Mouse (Mus musculus) spleen, postnatal 36 days (tissue): ENCODE measurements around the gene Sec22b.

Experiments used
- DNase-seq, 2 experiments: peaks; one replicate each; pipeline ENCODE4 v3.0.0; 2022; ENCODE audit warnings: low spot score in 2 of 2, mixed read lengths in 1 of 2

Gene Sec22b

DNA sequence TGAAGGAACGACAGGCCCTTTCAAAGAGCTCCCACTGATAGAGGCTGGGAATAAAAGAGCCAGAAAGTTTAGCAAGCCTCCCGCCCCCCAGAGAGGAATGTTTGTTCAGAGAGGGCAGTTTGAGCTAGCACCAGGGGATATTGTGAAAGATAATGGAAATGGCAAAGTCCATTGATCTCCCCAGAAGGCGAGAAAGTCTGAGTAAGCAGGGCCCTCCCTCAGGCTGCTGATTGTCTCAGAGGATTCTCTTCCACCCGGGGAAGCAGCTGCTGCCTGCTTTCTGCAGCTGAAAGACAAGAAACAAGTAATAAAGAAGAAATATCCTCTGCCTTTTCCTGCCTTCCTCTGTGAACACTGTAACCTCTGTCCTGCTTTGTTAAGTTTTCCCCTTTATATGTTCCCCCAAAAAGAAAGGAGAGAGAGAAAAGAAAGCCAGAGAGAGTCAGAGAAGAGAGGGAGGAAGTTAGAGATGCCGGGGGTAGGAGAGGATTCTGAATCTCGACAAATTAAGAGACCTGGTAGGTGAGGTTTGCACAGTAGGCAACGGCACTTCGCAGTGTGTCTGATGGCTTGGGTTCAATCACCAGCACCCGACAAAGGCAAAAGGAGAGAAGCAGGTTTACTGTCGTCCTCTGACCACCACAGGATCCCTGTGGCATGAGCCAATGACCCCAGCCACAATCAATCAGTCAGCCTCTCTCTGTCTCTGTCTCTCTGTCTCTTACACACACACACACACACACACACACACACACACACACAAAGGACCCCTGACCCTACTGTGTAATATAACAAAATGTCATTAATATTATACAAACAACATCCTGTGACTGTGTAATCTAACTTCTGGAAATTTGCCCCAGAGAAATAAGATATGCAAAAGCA, 38.9 kb downstream of the Sec22b start:
- no peak for DNase-seq

DNA sequence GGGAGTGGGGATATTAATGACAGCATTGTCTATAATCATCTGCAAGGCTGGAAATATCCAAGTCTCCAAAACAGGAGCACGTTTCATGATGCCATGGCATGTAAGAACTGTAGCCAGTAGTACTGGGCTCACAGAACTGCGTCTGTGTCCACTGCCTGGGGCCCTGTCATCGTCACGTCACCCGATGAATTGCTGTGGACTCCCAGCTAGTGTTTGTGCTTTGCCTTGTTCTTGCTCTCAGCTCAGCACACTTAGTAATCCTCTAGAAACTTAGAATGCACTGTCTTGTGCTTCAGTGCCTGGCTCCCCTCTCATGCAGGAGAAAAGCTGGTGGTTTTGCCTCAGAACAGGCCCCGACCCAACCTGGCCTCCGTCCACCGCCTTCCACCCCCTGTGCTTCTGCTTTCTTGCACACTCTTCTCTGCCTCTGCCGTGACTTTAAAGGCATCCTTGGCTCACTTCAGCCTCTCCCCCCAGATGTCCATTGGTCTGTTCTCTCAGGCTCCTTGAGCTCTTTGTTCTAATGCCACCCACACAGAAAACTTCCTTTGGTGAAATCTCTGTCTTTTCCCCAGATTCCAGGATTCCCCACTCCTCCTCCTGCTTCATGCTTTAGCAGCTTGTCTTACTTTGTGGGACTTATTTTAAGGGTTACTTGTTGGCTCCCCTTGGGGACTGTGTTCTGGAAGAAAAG, 39.7 kb downstream of the Sec22b start:
- no peak for DNase-seq

DNA sequence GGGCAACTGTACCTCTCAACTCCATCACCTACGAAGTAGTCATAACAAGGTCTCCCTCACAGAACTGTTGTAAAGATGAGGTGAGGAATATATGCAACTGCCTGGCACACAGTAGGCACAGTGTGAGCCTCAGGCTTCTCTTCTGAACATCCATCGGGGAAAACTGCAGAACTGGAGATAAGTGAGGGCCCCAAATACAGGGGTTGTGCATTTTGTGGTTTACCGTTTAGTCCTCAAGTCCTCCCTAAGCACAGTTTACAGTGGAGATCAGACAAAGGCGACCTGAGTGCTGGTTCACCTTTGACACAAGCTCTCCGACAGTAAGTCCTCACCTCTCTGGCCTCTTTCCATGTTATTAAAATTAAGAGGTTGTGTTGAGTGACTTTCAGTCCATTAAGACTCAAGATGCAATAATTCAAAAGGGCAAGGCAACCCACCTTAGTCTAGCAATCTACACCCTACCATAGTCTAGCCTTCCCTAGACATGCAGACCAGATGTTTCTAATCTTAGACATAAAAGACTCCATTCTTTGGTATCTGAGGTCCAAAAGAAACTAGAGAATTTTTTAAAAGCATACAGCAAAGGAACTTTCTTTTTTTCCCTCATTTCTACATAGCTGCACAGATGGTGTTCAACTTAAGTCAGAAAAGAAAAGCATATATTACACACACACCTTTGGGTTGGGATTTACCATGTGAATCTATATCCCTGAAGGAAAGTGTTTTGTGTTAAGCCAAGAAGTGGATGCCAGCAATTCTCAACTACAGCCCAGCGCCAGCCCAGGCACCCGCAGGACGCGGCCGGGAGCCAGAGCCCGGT, 40.7 kb downstream of the Sec22b start:
- no peak for DNase-seq

DNA sequence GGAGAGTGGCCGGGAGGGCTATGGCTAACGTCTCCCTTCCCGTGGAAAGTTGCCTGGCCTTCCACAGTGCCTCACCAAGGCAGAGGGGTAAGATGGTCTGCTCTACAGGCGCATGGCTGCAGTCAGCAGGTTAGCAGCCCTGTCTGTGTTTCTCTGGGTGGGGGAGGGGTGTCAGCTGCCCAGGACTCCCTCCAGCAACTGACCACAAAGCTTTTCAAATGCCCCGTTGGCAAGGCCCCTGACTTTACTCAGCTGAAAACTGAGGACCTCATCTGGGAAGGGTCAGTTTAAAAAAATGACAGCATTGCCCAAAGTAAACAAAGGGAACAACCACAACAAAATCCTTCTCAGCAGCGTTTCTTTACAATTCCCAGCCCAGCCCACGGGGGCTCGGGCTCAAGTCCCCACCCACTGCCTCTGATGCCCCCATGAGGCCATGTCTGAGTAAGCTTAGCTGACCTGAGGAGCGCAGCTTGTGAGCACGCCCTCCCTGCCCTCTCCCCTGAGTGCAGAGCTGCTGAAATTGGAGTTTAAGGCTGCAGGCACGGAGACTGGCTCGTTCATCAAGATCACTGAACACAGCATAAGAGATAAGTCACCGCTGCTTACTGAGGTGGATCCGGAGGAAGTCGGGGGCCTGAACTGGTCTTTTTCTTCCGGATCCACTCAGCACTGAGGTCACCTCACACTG, 41.4 kb downstream of the Sec22b start:
- peak in 1 of 2 experiments; percentile 26 for DNase-seq

DNA sequence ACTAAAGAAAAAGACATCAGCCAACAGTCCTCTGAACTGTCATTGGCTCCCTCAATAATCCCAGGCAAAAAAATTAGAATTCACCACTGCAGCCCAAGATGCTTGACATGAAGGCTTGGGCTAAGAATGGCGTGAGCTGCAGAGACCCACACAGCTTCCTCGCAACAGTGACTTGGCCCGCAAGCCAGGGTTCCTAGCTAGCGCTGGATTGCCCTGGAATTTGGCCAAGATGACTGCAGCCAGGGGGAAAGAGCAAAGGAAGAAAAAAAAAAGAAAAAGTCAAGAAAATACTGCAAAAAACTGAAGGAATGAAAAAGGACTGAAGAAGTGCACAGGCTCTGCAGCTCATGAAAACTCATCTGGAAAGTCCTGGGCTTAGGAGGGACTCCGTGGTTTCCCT, 43.5 kb downstream of the Sec22b start:
- DNase-seq: no peak

DNA sequence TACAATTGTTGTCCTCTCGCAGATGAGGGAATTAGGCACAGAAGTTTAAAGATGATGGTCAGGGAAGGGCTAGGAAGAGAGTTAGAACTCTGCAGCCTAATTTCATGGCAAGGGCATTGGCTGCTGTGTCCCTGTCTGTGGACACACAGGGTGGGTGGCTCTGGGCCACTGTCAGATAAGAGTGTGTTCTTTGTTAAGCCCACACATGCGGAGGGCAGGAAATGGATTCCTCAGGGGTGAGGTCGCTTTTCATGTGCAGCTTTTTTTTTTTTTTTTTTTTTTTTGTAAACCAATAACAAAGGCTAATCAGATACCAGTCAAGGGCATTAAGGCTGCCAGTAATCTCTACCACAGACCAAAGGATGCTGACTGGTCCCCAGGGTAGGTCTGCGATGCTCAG, 45.4 kb downstream of the Sec22b start:
- no peak for DNase-seq

DNA sequence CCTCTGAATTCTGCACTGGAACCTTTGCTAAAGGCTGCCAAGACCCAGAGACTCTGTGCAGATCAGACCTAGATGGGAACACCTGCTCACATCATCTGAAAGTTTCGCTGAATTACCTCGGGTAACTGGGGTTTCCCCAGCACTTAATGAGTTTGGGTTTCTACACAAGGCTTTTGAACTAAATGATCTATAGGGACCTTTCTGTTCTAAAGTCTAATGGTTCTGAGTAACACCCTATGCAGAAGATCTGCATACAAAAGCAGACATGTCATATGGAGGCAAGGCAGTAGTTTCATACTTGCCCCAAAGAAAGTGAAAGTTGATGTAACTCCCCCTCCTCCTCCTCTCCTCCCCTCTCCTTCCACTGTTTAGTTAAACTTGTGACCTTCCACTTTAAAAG, 47.5 kb downstream of the Sec22b start:
- peak in 1 of 2 experiments; percentile 28 for DNase-seq

DNA sequence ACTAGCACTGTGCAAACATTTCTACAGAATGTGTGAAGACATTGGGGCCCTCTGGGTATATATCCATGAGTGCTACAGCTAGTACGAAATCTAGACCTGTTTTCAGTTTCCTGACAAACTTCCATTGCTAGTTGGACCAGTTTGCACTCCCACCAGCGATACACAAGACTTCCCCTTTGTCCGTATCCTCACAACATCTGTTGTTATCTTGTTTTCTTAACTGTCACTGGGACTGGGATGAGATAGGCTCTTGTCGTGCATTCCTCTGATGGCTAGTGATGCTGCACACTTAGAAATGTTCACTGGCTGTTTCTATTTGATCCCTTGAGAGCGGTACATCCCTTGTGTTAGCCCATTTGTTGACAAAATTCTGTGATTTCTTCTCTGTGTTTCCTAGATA, 49.0 kb downstream of the Sec22b start:
- DNase-seq: no peak

DNA sequence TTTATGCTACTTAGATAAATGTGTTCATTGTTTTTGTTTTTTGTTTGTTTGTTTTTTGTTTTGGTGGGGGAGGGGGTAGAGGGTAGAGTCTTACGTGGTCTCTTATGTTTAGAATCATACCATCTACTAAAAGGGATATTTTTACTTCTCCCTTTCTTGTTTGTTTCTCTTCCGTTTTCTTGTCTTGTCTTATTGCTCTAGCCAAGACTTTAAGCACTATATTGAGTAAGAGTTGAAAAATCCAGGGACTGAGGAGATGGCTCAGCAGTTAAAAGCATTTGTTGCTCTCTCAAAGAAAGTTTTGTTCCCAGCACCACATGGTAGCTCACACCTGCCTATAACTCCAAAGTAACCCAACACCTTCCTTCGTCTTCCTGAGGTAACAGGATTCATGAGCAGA, 50.1 kb downstream of the Sec22b start:
- no peak for DNase-seq

DNA sequence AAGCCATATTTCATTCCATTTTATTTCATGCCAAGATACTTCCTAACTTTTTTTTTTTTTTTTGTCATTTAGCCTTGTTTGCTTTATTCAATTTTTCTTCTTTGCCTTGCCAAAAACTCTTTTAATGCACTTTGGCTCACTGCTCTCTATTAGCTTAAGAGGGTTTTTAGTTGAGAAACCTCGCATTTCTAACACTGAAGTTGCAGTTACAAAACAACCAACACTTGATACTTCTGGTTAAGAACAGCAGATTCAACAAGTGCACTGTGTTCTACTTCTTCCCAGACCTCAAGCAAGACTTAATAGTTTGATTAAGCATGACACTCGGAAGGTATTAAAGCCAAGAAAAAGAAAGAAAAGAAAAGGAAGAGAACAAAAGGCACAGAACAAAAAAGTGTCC, 52.2 kb downstream of the Sec22b start:
- no peak for DNase-seq

DNA sequence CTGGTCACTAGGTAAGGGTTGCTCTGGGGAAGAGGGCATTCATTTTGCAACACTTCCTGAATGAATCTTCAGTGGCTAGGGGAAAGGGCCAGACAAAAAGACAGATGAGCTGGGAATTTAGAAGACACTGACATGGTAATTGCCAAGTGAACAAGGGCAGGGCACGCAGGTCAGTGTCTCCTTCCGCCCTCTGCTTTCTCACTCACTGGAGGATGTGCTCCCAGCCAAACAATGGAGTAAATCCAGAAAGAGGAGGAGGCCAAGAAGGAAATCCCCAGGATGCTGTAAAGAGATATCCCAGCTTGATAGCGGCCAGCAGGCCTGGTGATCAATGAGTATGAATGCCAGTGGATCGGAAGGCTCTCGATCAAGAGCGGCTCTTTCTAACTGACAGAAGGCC, 55.3 kb downstream of the Sec22b start:
- no peak for DNase-seq

DNA sequence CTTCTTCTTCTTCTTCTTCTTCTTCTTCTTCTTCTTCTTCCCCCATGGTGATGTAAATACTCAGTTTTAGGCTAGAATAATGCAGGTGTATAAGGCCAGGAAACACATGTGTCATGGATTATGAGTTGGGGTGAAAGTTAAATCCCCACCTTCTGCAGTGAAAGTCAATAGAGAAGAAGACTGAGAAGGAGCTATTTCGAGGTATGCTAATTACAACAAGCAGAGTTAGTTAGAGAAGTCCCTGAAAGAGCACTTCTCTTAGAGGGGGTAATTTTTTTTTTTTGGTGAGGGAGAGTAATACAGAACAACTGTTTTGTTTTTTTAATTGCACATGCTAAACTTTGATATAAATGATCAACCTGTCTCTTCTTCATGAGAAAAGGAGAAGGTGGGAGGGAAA, 55.9 kb downstream of the Sec22b start:
- no peak for DNase-seq

DNA sequence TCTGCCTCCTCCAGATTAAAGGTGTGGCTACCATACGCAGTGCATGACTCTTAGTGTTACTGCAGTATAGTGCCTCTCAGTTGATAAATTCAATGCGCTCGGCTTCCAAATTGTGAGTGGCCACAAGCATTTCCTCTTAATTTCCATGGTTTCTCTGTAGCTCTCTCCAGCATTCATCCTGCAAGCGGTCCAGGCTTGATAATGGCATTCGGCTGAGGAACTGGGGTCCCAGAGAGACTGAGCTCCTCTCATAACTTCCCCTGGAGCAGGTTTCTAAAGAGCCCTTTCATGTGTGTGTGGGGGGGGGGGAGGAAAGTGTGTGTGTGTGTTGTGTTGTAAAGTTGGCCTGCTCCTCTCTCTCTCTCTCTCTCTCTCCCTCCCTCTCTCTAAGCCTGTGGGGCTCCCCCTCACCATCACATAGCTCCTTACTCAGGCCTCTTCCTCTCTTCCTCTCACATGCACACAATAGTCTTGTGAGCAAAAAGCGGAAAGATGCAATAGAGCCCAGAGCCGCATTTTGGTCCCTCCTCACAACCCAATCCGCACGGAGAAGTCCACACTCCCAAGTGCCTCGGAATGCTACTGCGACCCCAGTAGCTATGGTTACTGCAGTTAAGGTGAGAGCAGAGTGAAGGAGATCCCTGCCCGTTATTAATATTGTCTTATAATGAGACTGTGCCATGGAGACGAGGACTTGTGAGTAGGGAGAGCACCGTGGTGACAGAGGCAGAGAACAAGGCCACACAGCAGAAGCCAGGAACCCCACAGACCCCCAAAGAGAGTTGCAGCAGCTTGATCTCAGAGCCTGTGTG, 60.0 kb downstream of the Sec22b start:
- DNase-seq: no peak

DNA sequence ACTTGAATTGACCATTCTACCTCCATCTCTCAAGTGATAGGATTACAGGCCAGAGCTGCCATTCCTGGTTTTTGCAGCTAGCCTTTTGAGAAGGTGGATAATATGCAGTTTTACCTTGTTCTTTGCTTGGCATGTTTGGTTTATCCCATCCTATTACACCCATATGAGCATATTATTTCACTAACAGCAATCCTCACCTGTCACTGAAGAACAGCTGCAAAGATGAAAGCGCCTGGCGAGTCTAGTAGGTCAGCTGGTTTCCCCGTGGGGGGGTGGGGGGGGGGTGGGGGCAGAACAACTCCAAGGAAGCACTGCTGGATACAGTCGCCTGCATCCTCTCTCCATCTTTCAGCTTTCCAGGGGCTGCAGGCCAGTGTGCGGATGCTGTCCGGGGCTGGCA, 61.0 kb downstream of the Sec22b start:
- DNase-seq: no peak

DNA sequence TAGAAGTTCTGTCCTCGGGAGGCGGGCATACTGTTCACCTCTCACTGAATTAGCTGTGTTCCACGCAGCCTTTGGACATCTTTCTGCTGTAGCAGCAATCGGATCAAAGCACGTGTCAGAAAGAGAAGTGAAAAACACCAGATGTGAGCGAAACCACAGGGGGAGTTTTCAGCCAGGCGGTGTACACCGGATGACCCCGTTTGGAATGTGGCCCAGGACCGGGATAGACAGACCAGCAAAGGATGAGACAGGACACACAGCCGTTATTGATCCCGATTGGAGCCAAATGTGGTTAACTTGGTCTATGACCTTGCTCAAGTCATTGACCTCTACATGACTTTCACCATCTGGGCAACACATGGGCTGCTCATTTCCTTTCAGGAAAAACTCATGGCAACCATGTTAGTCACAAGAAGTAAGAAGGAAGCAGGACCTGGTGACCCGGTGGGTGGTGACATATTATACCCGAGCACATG, 63.9 kb downstream of the Sec22b start:
- DNase-seq: peak; percentile 73 to 74

DNA sequence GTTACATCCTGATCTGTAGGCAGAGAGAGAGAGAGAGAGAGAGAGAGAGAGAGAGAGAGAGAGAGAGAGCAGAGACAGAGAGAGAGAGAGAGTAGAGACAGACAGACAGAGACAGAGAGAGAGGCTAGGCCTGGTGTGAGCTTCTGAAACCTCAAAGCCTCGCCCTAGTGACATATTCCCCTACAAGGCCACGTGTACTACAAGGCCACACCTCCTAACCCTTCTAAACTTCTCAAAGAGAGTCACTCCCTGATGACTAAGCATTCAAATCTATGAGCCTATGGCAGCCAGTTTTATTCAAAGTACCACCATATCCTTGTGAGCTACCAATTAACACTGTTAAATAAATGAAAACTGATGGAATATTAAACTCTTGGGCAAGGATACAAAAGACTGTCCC, 66.6 kb downstream of the Sec22b start:
- no peak for DNase-seq

DNA sequence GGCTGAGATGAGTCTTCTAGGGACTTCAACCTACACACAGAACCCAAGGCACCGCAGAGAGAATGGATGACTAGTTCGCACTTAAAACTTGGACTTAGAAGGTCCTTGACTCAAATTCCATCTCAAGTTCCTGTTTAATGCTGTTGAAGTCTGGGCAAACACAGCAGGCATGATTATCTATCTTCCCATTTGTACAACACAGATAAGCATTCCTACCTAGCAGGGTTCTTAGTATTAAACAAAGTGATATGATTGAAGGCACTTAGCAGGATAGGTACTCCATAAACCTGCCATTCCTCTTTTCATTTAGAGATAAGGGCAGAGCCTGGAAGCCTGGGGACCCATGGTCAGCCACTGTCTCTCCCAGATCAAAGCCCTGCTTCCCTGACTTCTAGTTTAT, 67.2 kb downstream of the Sec22b start:
- no peak for DNase-seq

DNA sequence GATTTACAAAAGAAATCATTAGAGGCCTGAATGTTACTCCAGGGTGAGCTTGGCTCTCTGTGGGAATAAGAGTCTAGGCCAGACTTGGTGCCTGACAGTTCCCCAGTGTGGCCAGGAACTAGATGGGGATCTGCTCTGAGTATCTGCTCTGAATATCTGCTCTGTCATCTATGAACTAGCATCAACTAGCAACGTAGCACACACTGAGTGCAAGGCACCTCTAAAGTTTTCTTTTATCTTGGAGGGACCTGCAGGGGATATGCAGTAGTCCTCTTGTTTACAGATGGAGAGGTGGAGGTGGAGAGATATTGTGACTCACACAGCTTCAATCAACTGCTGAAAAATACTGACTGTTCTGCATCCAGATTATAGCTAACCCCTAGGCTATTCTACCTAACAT, 68.0 kb downstream of the Sec22b start:
- DNase-seq: no peak

DNA sequence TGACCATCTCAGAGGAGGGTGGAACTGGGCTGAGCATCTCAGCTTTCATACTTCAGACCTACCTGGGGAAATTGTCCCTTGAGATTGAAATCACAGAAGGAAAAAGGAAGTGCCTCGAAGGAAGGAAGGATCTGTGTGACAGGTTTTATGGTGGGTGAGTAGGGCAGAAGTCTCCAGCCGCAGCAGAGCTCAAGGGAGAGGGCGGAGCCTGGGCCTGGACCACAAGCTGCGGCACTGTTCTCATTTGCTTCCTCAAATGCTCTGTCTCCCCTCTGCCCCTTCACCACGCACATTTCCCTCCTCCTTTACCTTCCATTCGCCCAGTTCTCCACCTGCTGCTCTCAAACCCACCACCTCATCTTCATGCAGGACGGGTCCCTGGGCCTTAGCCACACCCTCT, 70.1 kb downstream of the Sec22b start:
- peak; percentile 89 to 90 for DNase-seq

DNA sequence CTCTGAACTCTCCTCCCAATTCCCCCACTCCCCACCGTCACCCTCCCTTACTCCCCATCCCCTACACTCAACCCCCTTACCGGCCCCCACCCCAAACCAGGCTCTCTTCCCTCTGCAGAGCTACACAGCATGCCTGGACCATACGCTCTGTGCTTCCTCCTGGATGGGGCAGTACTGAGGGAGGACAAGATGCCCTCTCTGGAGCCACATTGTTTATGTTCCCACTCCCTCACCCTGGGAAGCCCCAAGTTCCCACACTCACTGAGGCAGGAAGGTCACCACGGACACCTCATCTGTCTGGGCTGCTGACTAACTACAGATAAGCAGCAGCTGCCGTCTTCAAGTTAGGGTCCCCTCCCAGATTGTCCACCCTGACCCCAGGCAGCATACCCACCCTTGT, 71.2 kb downstream of the Sec22b start:
- no peak for DNase-seq

DNA sequence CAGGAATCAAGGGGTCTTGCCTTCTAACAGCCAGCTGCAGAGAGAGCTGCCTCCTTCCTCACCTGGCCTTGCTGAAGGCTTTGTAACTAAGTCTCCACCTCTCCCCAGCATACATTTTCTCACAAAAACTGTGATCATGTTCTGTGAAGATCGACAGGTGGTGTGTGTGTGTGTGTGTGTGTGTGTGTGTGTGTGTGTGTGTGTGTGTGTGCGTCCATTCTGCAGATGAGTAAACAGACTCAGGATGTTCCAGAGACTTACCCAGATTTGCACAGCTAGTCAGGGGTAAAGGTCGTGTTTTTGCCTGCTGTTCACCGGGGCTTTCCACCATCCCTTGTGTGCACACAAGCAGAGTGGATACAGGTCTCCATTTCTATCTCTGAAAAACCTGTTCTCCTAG, 71.7 kb downstream of the Sec22b start:
- DNase-seq: peak; percentile 56 to 57
